Mouse (Mus musculus) spleen, adult 2 months (tissue): Measurements from ENCODE around the gene Klhdc9.

Experiments
- CTCF ChIP-seq: fragments of 200-500 bp; IDR thresholded peaks from 2 replicates; pipeline ENCODE4 v1.5.1; 2011; ENCODE audit warnings: mild to moderate bottlenecking, inconsistent platforms; ENCODE audit not compliant: insufficient read depth, insufficient read length, insufficient replicate concordance; ENCODE audit errors: extremely low read depth
- POLR2A ChIP-seq: fragments of 200-500 bp; IDR thresholded peaks from 2 replicates; pipeline ENCODE4 v1.6.1; 2011; ENCODE audit warnings: low read depth, low read length, inconsistent platforms

DNA sequence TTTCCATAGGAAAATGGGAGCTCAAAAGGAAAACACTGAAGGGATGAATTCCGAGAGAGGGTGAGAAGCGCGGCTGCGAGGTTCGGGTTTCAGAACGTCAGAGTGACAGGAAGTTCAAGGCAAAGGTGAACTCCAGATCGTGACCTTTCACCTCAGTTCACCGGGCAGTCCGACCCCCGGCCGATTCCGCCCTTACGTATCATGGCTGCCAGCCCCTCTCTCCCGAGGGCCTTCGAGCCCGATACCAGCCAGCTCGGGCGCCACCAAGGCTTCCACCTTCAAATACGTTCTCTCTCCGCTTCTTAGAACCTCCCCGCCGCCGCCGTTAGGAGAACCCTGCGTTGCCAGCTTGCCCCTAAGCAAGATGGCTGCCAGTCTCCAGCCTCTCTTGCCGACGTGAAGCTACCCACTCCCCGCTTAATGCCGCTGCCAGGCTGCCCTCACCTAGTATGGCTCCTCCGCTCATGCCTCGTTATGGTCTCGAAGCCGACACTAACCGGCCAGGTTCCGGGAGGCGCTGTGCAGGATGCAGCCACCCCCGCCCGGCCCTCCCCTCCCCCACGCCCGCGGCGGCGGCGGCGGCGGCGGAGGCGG is 31.7 kb downstream of the Klhdc9 start, which contains the start of gene Dedd:
- TF ChIP-seq CTCF = no peak
- TF ChIP-seq POLR2A = no peak; the same call in 1 of the 2 replicates
